Mouse (Mus musculus) CH12.LX (cell line): ENCODE data around the gene Sstr3. TPM values are rescaled to one million over a fixed set of nuclear protein-coding genes. Genes with fewer than 3 reads are reported as not detected.

Experiments
- DNase-seq: peaks from one replicate; pipeline ENCODE4 v3.0.0-alpha.2; 2013; ENCODE audit errors: extremely low read depth
- H3K27ac ChIP-seq: 2 replicates; pipeline ENCODE4 v1.5.1; 2012; ENCODE audit warnings: low read depth, mild to moderate bottlenecking, control low read depth, moderate library complexity; ENCODE audit not compliant: insufficient read depth
- H3K27me3 ChIP-seq: replicated peaks from 2 replicates; pipeline ENCODE3; 2012; ENCODE audit warnings: inconsistent platforms
- H3K36me3 ChIP-seq, 2 experiments: replicated peaks in 1 of 2; 2 replicates each; pipeline versions ENCODE3 to v1.6.1; 2012; ENCODE audit warnings: inconsistent platforms in 1 of 2, low read length in 1 of 2, mild to moderate bottlenecking in 1 of 2, mixed read lengths in 1 of 2, moderate library complexity in 1 of 2; ENCODE audit not compliant: control insufficient read depth in 1 of 2, insufficient read depth in 1 of 2
- H3K4me1 ChIP-seq, 2 experiments: 2 replicates each; pipeline ENCODE4 v1.6.1; 2012; ENCODE audit warnings: inconsistent platforms in 1 of 2, moderate library complexity in 1 of 2; ENCODE audit not compliant: insufficient read depth in 2 of 2, control insufficient read depth in 1 of 2
- H3K4me2 ChIP-seq: 2 replicates; pipeline ENCODE4 v1.6.1; 2012; ENCODE audit warnings: low read depth, mild to moderate bottlenecking, control low read depth; ENCODE audit not compliant: poor library complexity, insufficient read depth, severe bottlenecking
- H3K4me3 ChIP-seq, 3 experiments: fragments of 150-350 bp in 1 of 3; sonication (generic) in 1 of 3; replicated peaks in 1 of 3; 2 replicates each; pipeline versions ENCODE3 to v1.5.1; 2011 to 2012; ENCODE audit warnings: low read depth in 2 of 3, low read length in 2 of 3, mild to moderate bottlenecking in 2 of 3, moderate library complexity in 2 of 3, control low read depth in 1 of 3, improper control_type of control experiment in 1 of 3, inconsistent platforms in 1 of 3, mixed read lengths in 1 of 3; ENCODE audit not compliant: poor library complexity in 1 of 3
- H3K79me2 ChIP-seq: replicated peaks from 2 replicates; pipeline ENCODE4 v1.6.1; 2012; ENCODE audit warnings: mild to moderate bottlenecking, moderate library complexity; ENCODE audit not compliant: control insufficient read depth, poor library complexity, insufficient read depth, severe bottlenecking; ENCODE audit errors: extremely low read depth
- H3K9ac ChIP-seq: 2 replicates; pipeline ENCODE4 v1.6.1; 2012; ENCODE audit warnings: low read depth, mild to moderate bottlenecking, control low read depth, moderate library complexity; ENCODE audit not compliant: insufficient read depth
- H3K9me3 ChIP-seq: replicated peaks from 2 replicates; pipeline ENCODE3; 2012; ENCODE audit warnings: low read length, inconsistent platforms, mixed read lengths
- CHD1 ChIP-seq: IDR thresholded peaks from 2 replicates; pipeline ENCODE4 v1.6.1; 2012; ENCODE audit warnings: low read depth, low read length, improper control_type of control experiment, inconsistent platforms
- CHD2 ChIP-seq: IDR thresholded peaks from 2 replicates; pipeline ENCODE4 v1.6.1; 2011; ENCODE audit warnings: low read length, improper control_type of control experiment
- ELF1 ChIP-seq: IDR thresholded peaks from 2 replicates; pipeline ENCODE4 v1.6.1; 2014; ENCODE audit warnings: low read depth, mild to moderate bottlenecking, inconsistent platforms, low read length, improper control_type of control experiment
- ETS1 ChIP-seq: conservative IDR thresholded peaks from 2 replicates; pipeline ENCODE4 v1.6.1; 2012; ENCODE audit warnings: low read depth, mild to moderate bottlenecking, inconsistent platforms, low read length, improper control_type of control experiment, moderate library complexity
- HCFC1 ChIP-seq: IDR thresholded peaks from 2 replicates; pipeline ENCODE4 v1.6.1; 2012; ENCODE audit warnings: low read depth, mild to moderate bottlenecking, inconsistent platforms, low read length, improper control_type of control experiment
- JUND ChIP-seq: conservative IDR thresholded peaks from 2 replicates; pipeline ENCODE4 v1.6.1; 2011; ENCODE audit warnings: low read depth, low read length, improper control_type of control experiment
- MAFK ChIP-seq: IDR thresholded peaks from 2 replicates; pipeline ENCODE4 v1.6.1; 2011; ENCODE audit warnings: low read length, improper control_type of control experiment; ENCODE audit not compliant: insufficient replicate concordance
- MAX ChIP-seq: IDR thresholded peaks from 2 replicates; pipeline ENCODE4 v1.6.1; 2011; ENCODE audit warnings: low read length, improper control_type of control experiment
- MEF2A ChIP-seq: IDR thresholded peaks from 2 replicates; pipeline ENCODE4 v1.6.1; 2014; ENCODE audit warnings: low read depth, mild to moderate bottlenecking, inconsistent platforms, low read length, improper control_type of control experiment, borderline replicate concordance
- MXI1 ChIP-seq: IDR thresholded peaks from 2 replicates; pipeline ENCODE4 v1.6.1; 2011; ENCODE audit warnings: mild to moderate bottlenecking, low read depth, low read length, improper control_type of control experiment
- NELFE ChIP-seq: IDR thresholded peaks from 2 replicates; pipeline ENCODE4 v1.6.1; 2011; ENCODE audit warnings: low read depth, low read length, improper control_type of control experiment
- NRF1 ChIP-seq: IDR thresholded peaks from 2 replicates; pipeline ENCODE4 v1.6.1; 2014; ENCODE audit warnings: low read depth, mild to moderate bottlenecking, inconsistent platforms, low read length, improper control_type of control experiment, moderate library complexity
- PAX5 ChIP-seq: IDR thresholded peaks from 2 replicates; pipeline ENCODE4 v1.6.1; 2012; ENCODE audit warnings: low read length, inconsistent platforms, mixed read lengths
- RAD21 ChIP-seq: IDR thresholded peaks from 2 replicates; pipeline ENCODE4 v1.6.1; 2011; ENCODE audit warnings: low read depth, mild to moderate bottlenecking, low read length, improper control_type of control experiment, moderate library complexity
- RCOR1 ChIP-seq: conservative IDR thresholded peaks from 2 replicates; pipeline ENCODE4 v1.6.1; 2012; ENCODE audit warnings: low read depth, mild to moderate bottlenecking, inconsistent platforms, low read length, improper control_type of control experiment
- SIN3A ChIP-seq: IDR thresholded peaks from 2 replicates; pipeline ENCODE4 v1.6.1; 2012; ENCODE audit warnings: low read length, improper control_type of control experiment, inconsistent platforms
- SMC3 ChIP-seq: IDR thresholded peaks from 2 replicates; pipeline ENCODE4 v1.6.1; 2011; ENCODE audit warnings: low read depth, low read length, improper control_type of control experiment
- TCF12 ChIP-seq: IDR thresholded peaks from 2 replicates; pipeline ENCODE4 v1.6.1; 2014; ENCODE audit warnings: low read depth, mild to moderate bottlenecking, inconsistent platforms, low read length, improper control_type of control experiment
- USF1 ChIP-seq: IDR thresholded peaks from 2 replicates; pipeline ENCODE4 v1.6.1; 2014; ENCODE audit warnings: low read depth, mild to moderate bottlenecking, inconsistent platforms, low read length, improper control_type of control experiment
- ZKSCAN1 ChIP-seq: IDR thresholded peaks from 2 replicates; pipeline ENCODE4 v1.6.1; 2012; ENCODE audit warnings: low read depth, inconsistent platforms, low read length, improper control_type of control experiment, borderline replicate concordance
- ZMIZ1 ChIP-seq: IDR thresholded peaks from 2 replicates; pipeline ENCODE4 v1.6.1; 2012; ENCODE audit warnings: low read depth, mild to moderate bottlenecking, inconsistent platforms, low read length, improper control_type of control experiment
- dilution Hi-C: fragments of 300-500 bp; cut with MboI; formaldehyde crosslinking; loops from 2 replicates; pipeline ENCODE4 v1.14.3; 2020; ENCODE audit warnings: low sequenced_read_pairs; ENCODE audit not compliant: extremely low pct_unique_long_range_greater_than_20kb, extremely low pct_ligation_motif_present
- in situ Hi-C: fragments of 300-500 bp; cut with MboI; formaldehyde crosslinking; loops from 3 replicates; pipeline ENCODE4 v1.14.3; 2019; ENCODE audit warnings: low sequenced_read_pairs, low pct_ligation_motif_present, low pct_unique_long_range_greater_than_20kb, mixed read lengths
- polyA plus RNA-seq: library from polyadenylated mRNA; unstranded; fragments of >175 nt; gene quantifications from 2 replicates; pipeline ENCODE4 v1.2.1, GENCODE M21; 2012; ENCODE audit warnings: low read depth; ENCODE audit not compliant: insufficient read length
- total RNA-seq, 2 experiments: library from RNA; depleted of rRNA; stranded (reverse); fragments of 300-350 nt in 1 of 2; fragments of >200 nt in 1 of 2; gene quantifications; 2 replicates each; pipeline ENCODE4 v1.2.3; 2012 to 2014

Sstr3 gene
- total and polyA plus RNA-seq, 3 experiments = 0.36 TPM; not detected in 2

DNA sequence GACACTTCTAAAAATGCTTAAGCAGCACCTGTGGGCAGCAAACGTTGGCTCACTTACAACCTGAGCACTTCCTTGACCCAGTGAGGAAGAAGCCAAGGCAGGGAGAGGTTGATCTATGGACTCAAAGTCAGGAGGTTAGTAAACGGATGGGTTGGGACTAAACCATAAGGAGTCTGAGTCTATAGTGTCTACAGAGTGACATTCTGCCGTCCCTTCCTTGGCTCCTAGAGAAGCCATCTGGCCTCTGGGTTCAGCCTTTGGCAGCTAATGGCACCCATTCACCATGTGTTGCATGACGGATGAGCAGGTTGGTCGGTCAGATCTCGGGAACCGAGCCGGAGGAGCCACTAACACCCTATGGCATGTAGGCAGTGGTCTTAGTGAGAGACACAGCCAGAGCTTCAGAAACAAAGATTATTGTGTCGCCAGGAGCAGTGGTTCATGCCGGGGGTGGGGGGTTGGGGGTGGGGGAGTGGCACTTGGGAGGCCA is 11.1 kb downstream of the Sstr3 start:
- peaks cover 35 to 52% of the 10 kb centered on the region in 2 experiments for H3K4me1 ChIP-seq
- no peaks in the 10 kb centered on the region for H3K79me2 ChIP-seq
- TF ChIP-seq CHD2 (no peak), HCFC1 (no peak), ETS1 (no peak), NRF1 (no peak), TCF12 (no peak), SMC3 (no peak), ZKSCAN1 (no peak)
- TF ChIP-seq, all 38 proteins: peak for 0
- Histone ChIP-seq H3K36me3 (no peaks in the 10 kb centered on the region), H3K9ac (no peak overlapping the region), H3K4me3 (no peak overlapping the region), H3K9me3 (no peaks in the 10 kb centered on the region), H3K27ac (no peak overlapping the region), H3K4me2 (no peak overlapping the region), H3K27me3 (no peaks in the 10 kb centered on the region)
- in situ Hi-C loops (loop anchor here (10.0 to 25.0 kb wide), 4 partner anchors 89 to 571 kb away; partner anchors contain the start of genes Eif3d and Foxred2), dilution Hi-C loops (no loop called here)
- DNase-seq = no peak

DNA sequence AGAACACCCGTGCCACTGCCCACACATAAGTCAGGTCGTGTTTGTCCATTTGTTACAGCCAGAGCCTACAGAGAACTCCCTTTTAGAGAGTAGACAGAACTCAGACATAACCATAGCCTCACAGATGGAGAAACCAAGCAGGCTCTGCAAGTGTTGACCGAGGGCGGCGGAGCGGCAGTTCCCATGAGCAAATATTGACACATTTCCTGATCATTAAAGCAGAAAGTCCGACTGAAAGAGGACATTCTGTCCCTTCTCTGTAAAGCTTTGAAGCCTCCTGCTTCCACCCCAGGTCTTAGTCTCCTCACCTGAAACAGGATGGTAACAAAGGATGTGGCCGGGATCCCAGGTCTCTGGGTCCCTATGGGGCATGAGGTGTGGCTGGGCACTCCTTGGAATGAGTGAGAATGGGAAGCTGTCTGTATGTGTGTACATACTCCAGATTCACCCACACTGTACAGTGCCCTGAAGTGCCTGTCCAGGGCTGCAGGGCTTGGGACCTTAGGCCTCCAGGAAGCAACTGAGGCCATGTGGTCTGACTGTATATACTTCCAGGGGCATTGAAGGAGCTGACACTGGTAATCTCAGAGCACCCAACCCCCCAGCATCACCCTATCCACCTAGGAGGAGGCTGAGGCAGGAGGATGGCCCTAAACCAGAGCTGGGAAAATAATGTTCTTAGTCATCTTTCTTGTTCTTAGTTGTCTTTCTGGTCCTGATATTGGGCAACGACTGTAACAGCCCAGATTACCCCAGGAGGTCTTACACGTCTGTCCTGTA is 11.7 kb downstream of the Sstr3 start:
- peaks cover 33 to 49% of the 10 kb centered on the region in 2 experiments for H3K4me1 ChIP-seq
- H3K4me2 ChIP-seq = no peak overlapping the region
- no peak for TF ChIP-seq MXI1
- no peak for TF ChIP-seq USF1
- TF ChIP-seq MEF2A = no peak
- no peak for TF ChIP-seq JUND
- no peak for TF ChIP-seq RCOR1
- TF ChIP-seq MAFK = no peak
- no peak for TF ChIP-seq ZMIZ1
- no peak for TF ChIP-seq CHD1
- TF ChIP-seq TCF12 = no peak
- TF ChIP-seq NELFE = no peak
- TF ChIP-seq ETS1 = no peak
- no peak for TF ChIP-seq SIN3A
- no peak for TF ChIP-seq MAX
- TF ChIP-seq HCFC1 = no peak
- no peak for TF ChIP-seq NRF1
- no peak for TF ChIP-seq ELF1
- TF ChIP-seq PAX5 = no peak
- no peak for TF ChIP-seq SMC3
- TF ChIP-seq RAD21 = no peak
- in situ Hi-C loops (loop anchor here (10.0 to 25.0 kb wide), 4 partner anchors 88 to 570 kb away; partner anchors contain the start of genes Eif3d and Foxred2), dilution Hi-C loops (no loop called here)
- no peak overlapping the region for H3K27ac ChIP-seq
- DNase-seq = no peak
- H3K9ac ChIP-seq = no peak overlapping the region
- H3K27me3 ChIP-seq = no peaks in the 10 kb centered on the region
- H3K9me3 ChIP-seq = no peaks in the 10 kb centered on the region
- H3K79me2 ChIP-seq = no peaks in the 10 kb centered on the region
- H3K36me3 ChIP-seq = no peaks in the 10 kb centered on the region
- H3K4me3 ChIP-seq = no peak overlapping the region
